26 mouse cellular contexts compared by ENCODE assay signal in genomic region chr13:58934576-58935110, GRCm38 (mm10).
A peak's percentile ranks its signal among the peaks of the same experiment; 100 is the strongest.
DNase-seq lines count a peak whose midpoint lies in the region; ATAC-seq lines count a peak whose summit lies in the region.
"Had no signal": no experiment of that assay in that cellular context is flagged by ENCODE, and none has a peak within 500 bp of the region (broad histone marks: within the 10 kb centered on the region; RNA-seq: fewer than 3 reads in every experiment).

No protein-coding gene starts in this region.

- no peak overlapping the region for H3K4me2 ChIP-seq in midbrain, embryonic 15.5 days
- H3K4me2 ChIP-seq in midbrain, embryonic 14.5 days (ENCODE audit: low read length), result no peak overlapping the region
- H3K4me2 ChIP-seq: embryonic facial prominence, embryonic 15.5 days; hindbrain, embryonic 15.5 days; limb, embryonic 12.5 days; liver, embryonic 11.5 days; neural tube, embryonic 15.5 days had no signal

- H3K9ac ChIP-seq in midbrain, embryonic 15.5 days, result no peak overlapping the region
- H3K9ac ChIP-seq in midbrain, embryonic 14.5 days (replicated peaks; ENCODE audit: low read length), result no peak overlapping the region
- H3K9ac ChIP-seq: embryonic facial prominence, embryonic 15.5 days; hindbrain, embryonic 15.5 days; limb, embryonic 12.5 days; liver, postnatal 0 days; neural tube, embryonic 15.5 days had no signal

- peak overlapping the region; percentile 10; the same call in 1 of the 2 replicates for H3K27ac ChIP-seq in midbrain, embryonic 15.5 days
- no peak overlapping the region for H3K27ac ChIP-seq in midbrain, embryonic 14.5 days (replicated peaks; ENCODE audit: low read depth, low read length)
- H3K27ac ChIP-seq: embryonic facial prominence, embryonic 15.5 days; heart, adult 2 months; hindbrain, embryonic 15.5 days; kidney, postnatal 0 days; neural tube, embryonic 15.5 days had no signal

- ATAC-seq in frontal cortex, adult (ENCODE audit: low TSS enrichment), result peak; percentile 48
- ATAC-seq in midbrain, embryonic 15.5 days (replicated peaks), result no peak
- no peak for ATAC-seq in midbrain, embryonic 14.5 days (ENCODE audit: low FRiP score, low TSS enrichment)
- ATAC-seq: forebrain, embryonic 16.5 days; liver, postnatal 0 days; lung, postnatal 0 days; Patski had no signal

- H3K4me3 ChIP-seq in midbrain, embryonic 15.5 days, result no peak overlapping the region
- no peak overlapping the region for H3K4me3 ChIP-seq in midbrain, embryonic 14.5 days (replicated peaks; ENCODE audit: low read depth, low read length)
- H3K4me3 ChIP-seq: embryonic facial prominence, embryonic 15.5 days; heart, adult 2 months; hindbrain, embryonic 15.5 days; limb, embryonic 12.5 days; neural tube, embryonic 15.5 days had no signal

- peaks cover 34% of the 10 kb centered on the region for H3K4me1 ChIP-seq in midbrain, embryonic 15.5 days
- peaks cover 27% of the 10 kb centered on the region for H3K4me1 ChIP-seq in midbrain, embryonic 14.5 days (ENCODE audit: control insufficient read depth, insufficient read depth, low read length)
- H3K4me1 ChIP-seq: embryonic facial prominence, embryonic 15.5 days had no signal

- no peaks in the 10 kb centered on the region for H3K9me3 ChIP-seq in midbrain, embryonic 15.5 days
- H3K9me3 ChIP-seq in midbrain, embryonic 14.5 days (ENCODE audit: control insufficient read depth, low read length), result no peaks in the 10 kb centered on the region
- H3K9me3 ChIP-seq: embryonic facial prominence, embryonic 15.5 days; hindbrain, embryonic 15.5 days; limb, embryonic 12.5 days; neural tube, embryonic 15.5 days had no signal

- intact Hi-C loops in left cerebral cortex, postnatal 14 days (cut with DNase I), result no loop called here

- DNase-seq in frontal cortex, postnatal 14 days (ENCODE audit: low spot score in 2 of 2), result no peak
- no peak for DNase-seq in midbrain, embryonic 14.5 days
- DNase-seq in cerebellum, postnatal 10 days, result peak; percentile 53 to 58
- DNase-seq in spleen, postnatal 36 days (ENCODE audit: low spot score in 2 of 2), result no peak
- DNase-seq in left cerebral cortex, postnatal 14 days (ENCODE audit: low spot score in 2 of 2), result no peak
- DNase-seq: B cell, adult 2 months; gastrocnemius, postnatal 25 days; heart, adult 2 months; kidney, adult 2 months; liver, postnatal 0 days; right cerebral cortex, postnatal 25 days; spleen, adult 18-20 months; thymus, postnatal 14 days had no signal

- H3K36me3 ChIP-seq in midbrain, embryonic 15.5 days (replicated peaks), result no peaks in the 10 kb centered on the region
- H3K36me3 ChIP-seq in midbrain, embryonic 14.5 days (ENCODE audit: control insufficient read depth, insufficient read depth, low read length), result no peaks in the 10 kb centered on the region
- H3K36me3 ChIP-seq: embryonic facial prominence, embryonic 15.5 days; G1E; hindbrain, embryonic 15.5 days; limb, embryonic 12.5 days; neural tube, embryonic 15.5 days had no signal

- 87% methylated on average over 3 of the region's 3 CpGs for WGBS in midbrain, embryonic 15.5 days
- WGBS in midbrain, embryonic 14.5 days, result 88% methylated on average over 3 of the region's 3 CpGs

- H3K27me3 ChIP-seq in midbrain, embryonic 15.5 days (replicated peaks), result no peaks in the 10 kb centered on the region
- H3K27me3 ChIP-seq in midbrain, embryonic 14.5 days (ENCODE audit: control insufficient read depth, insufficient read depth, low read length), result no peaks in the 10 kb centered on the region
- H3K27me3 ChIP-seq: CH12.LX; embryonic facial prominence, embryonic 15.5 days; hindbrain, embryonic 15.5 days; neural tube, embryonic 15.5 days had no signal

Comparison
In these comparisons a context has a peak if more than half of its experiments do, and no peak if none do; other contexts are left out.
1. DNase-seq: peak in cerebellum, postnatal 10 days (2 of 2); none in frontal cortex, postnatal 14 days (0 of 2), midbrain, embryonic 14.5 days (single experiment), spleen, postnatal 36 days (0 of 2) and left cerebral cortex, postnatal 14 days (0 of 2).